Mouse (Mus musculus): ENCODE measurements around the gene Hist1h2bg.
"Not testable (repeated sequence)": the region's sequence is repeated elsewhere in the genome, so short reads cannot be mapped to it uniquely, and the experiment has no call there.

Hist1h2bg gene

GRCm38 (mm10) chr13:23539821-23540220, 31.4 kb upstream of the Hist1h2bg start:
- not testable (repeated sequence) for DNase-seq

DNA sequence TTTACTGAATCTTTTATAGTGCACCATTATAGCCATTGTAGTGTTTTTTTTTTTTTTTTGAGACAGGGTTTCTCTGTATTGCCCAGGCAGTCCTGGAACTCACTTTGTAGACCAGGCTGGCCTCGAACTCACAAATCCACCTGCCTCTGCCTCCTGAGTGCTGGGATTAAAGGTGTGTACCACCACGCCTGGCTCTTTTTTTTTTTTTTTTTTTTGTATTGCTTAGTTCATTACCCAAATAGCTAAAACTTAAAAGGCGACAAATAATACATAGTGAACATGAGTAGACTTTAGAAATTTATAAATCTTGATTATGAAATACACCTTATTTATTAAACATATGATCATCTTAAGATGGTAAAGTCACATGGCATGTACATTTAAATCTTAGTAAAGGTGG, 29.7 kb upstream of the Hist1h2bg start:
- DNase-seq = no peak

DNA sequence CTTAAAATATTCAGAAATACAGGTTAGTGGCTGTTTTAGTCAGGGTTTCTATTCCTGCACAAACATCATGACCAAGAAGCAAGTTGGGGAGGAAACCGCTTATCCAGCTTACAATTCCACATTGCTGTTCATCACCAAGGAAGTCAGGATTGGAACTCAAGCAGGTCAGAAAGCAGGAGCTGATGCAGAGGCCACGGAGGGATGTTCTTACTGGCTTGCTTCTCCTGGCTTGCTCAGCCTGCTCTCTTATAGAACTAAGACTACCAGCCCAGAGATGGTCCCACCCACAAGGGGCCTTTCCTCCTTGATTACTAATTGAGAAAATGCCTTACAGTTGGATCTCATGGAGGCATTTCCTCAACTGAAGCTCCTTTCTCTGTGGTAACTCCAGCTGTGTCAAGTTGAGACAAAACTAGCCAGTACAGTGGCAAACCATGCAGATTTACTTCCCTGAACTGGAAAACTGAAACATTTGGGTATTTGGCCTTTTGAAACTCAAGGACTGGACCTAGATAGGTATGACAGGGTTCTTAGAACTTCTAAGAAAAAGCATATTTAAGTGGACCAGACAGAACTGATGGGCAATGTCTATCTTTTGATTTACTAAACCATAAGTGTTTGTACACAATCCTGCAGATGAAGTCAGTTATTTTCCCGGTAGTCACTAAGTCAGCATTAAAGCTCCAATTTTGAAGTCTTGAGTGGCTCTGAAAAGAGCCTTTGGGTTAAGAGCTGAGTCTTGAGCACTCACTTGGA, 28.8 kb upstream of the Hist1h2bg start:
- not testable (repeated sequence) for DNase-seq

- DNase-seq = peak; percentile 66 to 72
Measured at GRCm38 (mm10) chr13:23542999-23543607, 28.1 kb upstream of the Hist1h2bg start, which contains the start of gene Hist1h2bh. Hist1h2bh (minus strand) TSS chr13:23543392.

DNA sequence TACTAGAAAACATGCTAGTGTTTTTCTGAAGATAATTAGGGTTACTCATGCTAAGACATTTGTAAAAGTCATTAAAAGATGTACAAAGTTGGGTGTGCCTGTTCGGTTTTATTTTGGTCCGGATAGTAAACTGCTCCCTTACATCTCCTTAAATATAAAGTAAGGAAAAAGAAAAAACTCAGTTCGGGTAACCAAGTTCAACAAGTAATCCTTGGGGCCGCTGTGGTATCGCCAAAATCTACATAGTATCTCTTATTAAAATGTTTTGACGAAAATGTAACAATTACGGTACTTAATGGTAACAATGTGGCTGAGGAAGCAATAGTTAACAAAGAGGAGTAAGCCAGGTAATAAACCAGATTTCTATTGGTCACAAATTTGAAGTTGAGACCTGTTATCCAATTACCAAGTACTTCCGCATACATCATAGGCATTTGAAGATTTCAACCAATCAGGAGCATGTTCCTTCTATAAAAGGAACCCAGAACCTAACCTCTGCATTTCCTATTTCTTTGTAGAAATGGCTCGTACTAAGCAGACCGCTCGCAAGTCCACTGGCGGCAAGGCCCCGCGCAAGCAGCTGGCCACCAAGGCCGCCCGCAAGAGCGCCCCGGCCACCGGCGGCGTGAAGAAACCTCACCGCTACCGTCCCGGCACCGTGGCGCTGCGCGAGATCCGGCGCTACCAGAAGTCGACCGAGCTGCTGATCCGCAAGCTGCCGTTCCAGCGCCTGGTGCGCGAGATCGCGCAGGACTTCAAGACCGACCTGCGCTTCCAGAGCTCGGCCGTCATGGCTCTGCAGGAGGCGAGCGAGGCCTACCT, 27.0 kb upstream of the Hist1h2bg start, which contains the start of gene Hist1h3f:
Gene Hist1h3f, plus strand, starts transcription at position 88 of the 822 bp plus-strand sequence.
- DNase-seq = peak; percentile 78 to 80

- DNase-seq = peak in 1 of 2 experiments; percentile 26
Measured at GRCm38 (mm10) chr13:23544787-23545120, 26.4 kb upstream of the Hist1h2bg start.

- DNase-seq = no peak
Measured at GRCm38 (mm10) chr13:23546694-23547093, 24.5 kb upstream of the Hist1h2bg start.

GRCm38 (mm10) chr13:23550761-23551145, 20.4 kb upstream of the Hist1h2bg start:
- no peak for DNase-seq

DNA sequence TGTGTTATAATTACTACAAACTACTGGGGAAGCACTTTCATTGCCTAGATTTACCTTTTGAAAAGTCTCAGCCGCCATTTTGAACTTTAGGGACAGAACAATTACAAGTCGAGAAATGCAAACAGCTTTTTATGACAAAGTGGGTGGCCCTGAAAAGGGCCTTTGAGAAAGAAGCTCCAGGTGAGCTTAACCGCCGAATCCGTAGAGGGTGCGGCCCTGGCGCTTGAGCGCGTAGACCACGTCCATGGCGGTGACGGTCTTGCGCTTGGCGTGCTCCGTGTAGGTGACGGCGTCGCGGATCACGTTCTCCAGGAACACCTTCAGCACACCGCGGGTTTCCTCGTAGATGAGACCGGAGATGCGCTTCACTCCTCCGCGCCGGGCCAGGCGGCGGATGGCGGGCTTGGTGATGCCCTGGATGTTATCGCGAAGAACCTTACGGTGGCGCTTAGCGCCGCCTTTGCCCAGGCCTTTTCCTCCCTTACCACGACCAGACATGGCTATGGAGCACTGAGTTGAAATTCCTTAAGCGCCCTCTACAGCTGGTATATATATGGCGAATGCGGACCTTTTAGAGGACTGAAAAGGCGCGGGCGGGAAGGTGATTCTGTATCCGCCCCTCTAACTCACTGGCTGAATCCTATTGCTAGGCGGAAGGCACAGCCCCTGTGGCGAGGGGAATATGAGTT, 19.9 kb upstream of the Hist1h2bg start, which contains the start of gene Hist1h4f:
Gene Hist1h4f, minus strand, starts transcription at position 503 of the 689 bp plus-strand sequence.
- peak; percentile 92 to 93 for DNase-seq

GRCm38 (mm10) chr13:23551931-23552914, 19.0 kb upstream of the Hist1h2bg start:
- DNase-seq = no peak

- DNase-seq = no peak
Measured at GRCm38 (mm10) chr13:23552962-23553361, 18.2 kb upstream of the Hist1h2bg start, which contains the start of gene Hist1h1d. Hist1h1d (plus strand) TSS chr13:23553262.

DNA sequence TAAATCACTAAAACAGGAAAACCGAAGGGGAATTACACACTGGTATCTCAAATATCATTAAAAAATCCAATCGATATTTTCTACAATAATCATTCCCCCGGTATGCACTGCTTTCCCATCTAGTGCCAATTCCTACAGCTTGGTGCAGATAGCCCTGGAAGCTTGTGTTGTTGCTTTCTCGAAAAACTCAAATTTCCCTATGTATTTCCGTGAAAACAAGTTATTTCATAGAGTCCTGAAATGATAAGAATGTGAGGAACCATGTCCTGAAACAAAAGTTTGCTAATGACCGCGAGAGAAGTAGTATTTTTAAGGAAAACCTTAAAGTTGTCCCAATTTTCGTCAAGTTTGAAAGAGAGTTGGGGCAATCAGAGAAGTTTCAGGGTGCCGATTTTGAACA, 16.8 kb upstream of the Hist1h2bg start:
- DNase-seq = no peak

DNA sequence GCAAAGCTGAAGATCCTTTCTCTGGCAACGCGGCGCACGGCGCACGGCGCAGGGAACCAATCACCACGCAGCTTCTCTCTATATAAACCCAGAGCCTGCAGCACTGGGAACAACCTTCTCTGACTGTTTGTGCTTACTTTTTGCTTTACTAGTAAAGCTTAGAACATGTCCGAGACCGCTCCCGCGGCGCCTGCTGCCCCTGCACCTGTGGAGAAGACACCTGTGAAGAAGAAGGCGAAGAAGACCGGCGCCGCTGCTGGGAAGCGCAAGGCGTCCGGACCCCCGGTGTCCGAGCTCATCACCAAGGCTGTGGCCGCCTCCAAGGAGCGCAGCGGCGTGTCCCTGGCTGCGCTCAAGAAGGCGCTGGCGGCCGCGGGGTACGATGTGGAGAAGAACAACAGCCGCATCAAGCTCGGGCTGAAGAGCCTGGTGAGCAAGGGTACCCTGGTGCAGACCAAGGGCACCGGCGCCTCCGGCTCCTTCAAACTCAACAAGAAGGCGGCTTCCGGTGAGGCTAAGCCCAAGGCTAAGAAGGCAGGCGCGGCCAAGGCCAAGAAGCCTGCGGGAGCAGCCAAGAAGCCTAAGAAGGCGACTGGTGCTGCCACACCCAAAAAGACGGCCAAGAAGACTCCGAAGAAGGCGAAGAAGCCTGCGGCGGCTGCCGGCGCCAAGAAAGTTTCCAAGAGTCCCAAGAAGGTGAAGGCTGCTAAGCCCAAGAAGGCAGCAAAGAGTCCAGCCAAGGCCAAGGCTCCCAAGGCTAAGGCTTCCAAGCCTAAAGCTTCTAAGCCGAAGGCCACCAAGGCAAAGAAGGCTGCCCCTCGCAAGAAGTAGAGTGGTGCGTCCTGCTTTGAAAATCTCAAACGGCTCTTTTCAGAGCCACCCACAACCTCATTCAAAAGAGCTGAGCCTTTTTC, 16.0 kb upstream of the Hist1h2bg start:
- peak; percentile 82 to 83 for DNase-seq

DNA sequence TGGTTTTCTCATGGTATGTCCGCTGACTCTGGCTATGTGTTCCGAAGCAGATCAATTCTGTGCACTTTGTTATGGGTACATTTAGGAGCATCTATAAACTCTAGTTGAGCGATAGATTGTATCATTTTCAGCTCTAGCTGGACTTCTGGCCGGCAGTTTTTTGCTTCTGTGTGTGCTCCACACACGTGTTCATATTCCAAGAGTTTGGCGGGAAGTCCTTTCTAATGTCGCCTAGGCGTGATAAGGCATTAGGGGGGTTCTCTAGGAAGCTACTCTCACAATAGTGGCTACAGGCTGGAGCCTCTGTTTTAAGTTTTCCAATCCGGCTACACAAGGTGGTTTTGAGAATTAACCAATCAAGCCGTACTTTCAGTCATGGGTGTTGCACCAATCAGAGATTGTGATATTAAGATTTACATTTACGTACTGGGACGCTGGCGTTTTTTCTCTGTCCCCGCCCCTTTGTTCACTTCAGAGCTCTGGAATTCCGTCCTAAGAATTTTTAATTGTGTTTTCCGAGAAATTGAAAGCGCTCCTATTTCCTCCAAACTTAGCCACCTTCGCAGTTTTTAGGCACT, 15.3 kb upstream of the Hist1h2bg start:
- peak; percentile 45 to 78 for DNase-seq

GRCm38 (mm10) chr13:23556906-23557305, 14.3 kb upstream of the Hist1h2bg start:
- DNase-seq = no peak

GRCm38 (mm10) chr13:23560699-23561098, 10.5 kb upstream of the Hist1h2bg start:
- not testable (repeated sequence) for DNase-seq

GRCm38 (mm10) chr13:23561531-23561882, 9.7 kb upstream of the Hist1h2bg start:
- not testable (repeated sequence) for DNase-seq

- peak; percentile 95 to 96 for DNase-seq
Measured at GRCm38 (mm10) chr13:23561883-23562659, 9.1 kb upstream of the Hist1h2bg start, which contains the start of gene Hist1h3e. Hist1h3e (minus strand) TSS chr13:23562369.
